11 mouse cellular contexts compared by ENCODE assay signal in the genomic region with DNA sequence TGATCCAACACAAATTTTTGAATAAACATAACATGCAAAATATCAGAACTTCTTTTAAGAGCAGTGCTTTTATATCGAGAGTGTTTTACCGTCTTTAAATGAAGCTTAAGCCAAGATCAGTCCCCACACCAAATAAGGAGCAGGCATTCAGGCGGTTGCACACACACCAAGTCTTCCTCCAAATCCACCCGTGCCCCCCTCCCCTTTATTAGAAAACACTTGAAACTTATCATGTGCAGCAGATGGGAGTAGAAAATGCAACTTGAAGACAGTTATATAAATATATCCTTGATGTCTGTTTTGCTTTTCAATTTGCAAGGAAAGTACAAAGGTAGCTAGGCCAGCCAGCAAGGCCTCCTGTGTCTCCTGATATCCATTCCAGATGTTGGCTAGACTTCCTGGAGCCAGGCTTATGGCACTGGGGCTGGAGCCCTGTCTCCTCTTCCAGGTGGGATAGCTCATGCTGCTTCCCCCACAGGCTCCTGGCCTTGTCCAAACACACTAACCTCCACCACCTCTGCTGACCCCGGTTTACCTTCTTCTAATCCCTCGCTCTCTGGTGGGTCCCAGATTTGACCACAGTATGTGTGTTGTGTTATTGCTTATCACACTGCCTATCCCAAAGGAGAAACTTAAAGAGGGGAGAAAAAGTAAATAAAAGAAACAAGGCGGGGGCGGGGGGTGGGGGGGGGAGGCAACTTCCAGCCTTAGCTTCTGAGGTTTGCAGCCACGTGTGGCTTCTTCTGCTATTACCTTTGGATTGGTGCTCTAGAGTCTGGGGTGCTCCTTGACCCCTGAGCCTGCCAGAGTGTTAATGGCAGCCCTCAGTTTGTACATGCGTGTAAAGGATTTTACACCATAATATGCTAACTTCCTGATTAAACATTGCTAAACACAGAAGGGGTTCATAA.
DNase-seq lines count a peak whose midpoint lies in the region; ATAC-seq and TF ChIP-seq lines count a peak whose summit lies in the region.
"Had no signal": no experiment of that assay in that cellular context is flagged by ENCODE, and none has a peak within 500 bp of the region (broad histone marks: within the 10 kb centered on the region; RNA-seq: fewer than 3 reads in every experiment).

No protein-coding gene starts in this region.

- no peaks in the 10 kb centered on the region for H3K9me3 ChIP-seq in forebrain, embryonic 15.5 days
- H3K9me3 ChIP-seq: hindbrain, embryonic 15.5 days had no signal

- no peak for TF ChIP-seq CTCF in gastrocnemius, adult 2 months (IDR thresholded peaks at IDR 0.05)

- H3K9ac ChIP-seq in forebrain, embryonic 15.5 days (replicated peaks) = no peak overlapping the region
- H3K9ac ChIP-seq: hindbrain, embryonic 15.5 days had no signal

- DNase-seq in gastrocnemius, adult 2 months = peak; percentile 47
- DNase-seq in gastrocnemius, adult 18-20 months (ENCODE audit: low spot score) = no peak
- peak; percentile 48 for DNase-seq in ovary, adult 18-20 months (ENCODE audit: low spot score)
- no peak for DNase-seq in ovary, postnatal 10 days (ENCODE audit: low spot score)
- DNase-seq in heart, postnatal 14 days = peak; percentile 30 to 46
- DNase-seq in testis, postnatal 14 days (ENCODE audit: low spot score) = peak; percentile 29
- DNase-seq in spleen, postnatal 10 days (ENCODE audit: low spot score in 2 of 2) = no peak
- DNase-seq: cerebellum, adult 9-10 months; lung, postnatal 10 days had no signal

- WGBS in forebrain, embryonic 15.5 days = 84% methylated on average over 10 of the region's 10 CpGs

- H3K4me2 ChIP-seq in forebrain, embryonic 15.5 days (replicated peaks) = no peak overlapping the region
- H3K4me2 ChIP-seq: hindbrain, embryonic 15.5 days had no signal

- H3K36me3 ChIP-seq in forebrain, embryonic 15.5 days = no peaks in the 10 kb centered on the region
- H3K36me3 ChIP-seq: hindbrain, embryonic 15.5 days had no signal

- no peak for ATAC-seq in forebrain, embryonic 15.5 days (replicated peaks)

- intact Hi-C loops in gastrocnemius, adult 2 months (cut with DNase I) = no loop called here
- intact Hi-C loops in heart, postnatal 14 days (cut with DNase I) = loop anchor here (10.0 kb wide), 1 partner anchor 439 kb away; the partner anchor contains the start of gene Id2

- no peaks in the 10 kb centered on the region for H3K27me3 ChIP-seq in forebrain, embryonic 15.5 days
- H3K27me3 ChIP-seq: hindbrain, embryonic 15.5 days had no signal

- no peak overlapping the region for H3K4me3 ChIP-seq in gastrocnemius, adult 2 months
- no peak overlapping the region for H3K4me3 ChIP-seq in forebrain, embryonic 15.5 days
- H3K4me3 ChIP-seq: hindbrain, embryonic 15.5 days had no signal

- H3K27ac ChIP-seq in gastrocnemius, adult 2 months = peak overlapping the region; percentile 9
- H3K27ac ChIP-seq in forebrain, embryonic 15.5 days (replicated peaks) = no peak overlapping the region
- H3K27ac ChIP-seq: hindbrain, embryonic 15.5 days had no signal

- H3K4me1 ChIP-seq in forebrain, embryonic 15.5 days = no peaks in the 10 kb centered on the region
- H3K4me1 ChIP-seq: hindbrain, embryonic 15.5 days had no signal

Comparison
In these comparisons a context has a peak if more than half of its experiments do, and no peak if none do; other contexts are left out.
1. DNase-seq: peak in gastrocnemius, adult 2 months (single experiment), ovary, adult 18-20 months (single experiment), heart, postnatal 14 days (2 of 2) and testis, postnatal 14 days (single experiment); none in gastrocnemius, adult 18-20 months (single experiment), ovary, postnatal 10 days (single experiment) and spleen, postnatal 10 days (0 of 2).